Mouse (Mus musculus): ENCODE data around the gene Cyp4f13.

DNA sequence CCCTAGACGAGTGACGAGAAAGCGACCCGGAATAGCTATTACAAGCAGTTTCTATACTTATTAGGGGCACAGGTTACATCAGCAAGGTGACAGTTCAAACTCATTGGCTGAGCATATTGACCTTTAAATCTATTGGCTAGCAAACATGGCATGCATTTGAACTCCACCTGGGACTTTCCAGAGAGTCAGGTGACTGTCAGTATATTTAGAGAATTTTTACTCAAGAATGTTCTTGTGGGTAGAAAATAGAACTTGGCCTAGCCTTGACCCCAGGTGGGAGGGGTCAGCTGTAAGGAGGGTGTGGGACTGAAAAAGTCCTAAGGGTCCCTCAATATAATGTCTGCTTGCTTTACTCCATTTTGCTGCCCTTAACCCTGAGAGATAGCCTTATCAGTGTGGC is 51.8 kb downstream of the Cyp4f13 start:
- TF ChIP-seq CTCF (IDR thresholded peaks at IDR 0.05; ENCODE audit: extremely low read depth, insufficient read depth, low read length) (no peak), POLR2A (IDR thresholded peaks at IDR 0.05; ENCODE audit: extremely low read depth, insufficient read depth, low read length) (no peak)

Measured in cortical plate, adult 2 months (tissue).